In the genomic region with DNA sequence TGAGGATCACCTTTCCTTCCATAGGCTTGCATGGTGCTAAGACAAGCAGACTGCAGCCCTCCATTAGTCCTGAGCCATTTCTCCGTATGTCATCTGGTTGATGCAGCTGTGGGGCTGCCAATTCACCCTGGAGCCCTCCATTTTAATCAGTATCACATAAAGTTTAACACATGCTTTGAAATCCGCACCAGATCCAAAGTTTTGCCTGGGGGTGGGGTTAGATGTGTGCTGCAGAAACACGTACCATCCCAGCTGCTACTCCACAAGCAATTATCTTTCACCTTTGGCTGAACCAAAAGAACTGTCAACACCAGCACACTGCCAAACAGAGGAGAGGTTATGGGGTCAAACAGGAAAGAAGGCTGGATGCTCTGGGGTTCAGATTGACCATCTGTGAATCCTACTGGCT, we compare ENCODE assay signal across 9 mouse cellular contexts.
DNase-seq lines count a peak whose midpoint lies in the region; ATAC-seq lines count a peak whose summit lies in the region.
"Had no signal": no experiment of that assay in that cellular context is flagged by ENCODE, and none has a peak within 500 bp of the region (broad histone marks: within the 10 kb centered on the region; RNA-seq: fewer than 3 reads in every experiment).

No protein-coding gene starts in this region.

- no peak overlapping the region for H3K4me3 ChIP-seq in heart, embryonic 11.5 days (ENCODE audit: low read depth, low read length)
- H3K4me3 ChIP-seq in heart, embryonic 13.5 days, result no peak overlapping the region
- no peak overlapping the region for H3K4me3 ChIP-seq in lung, embryonic 15.5 days
- H3K4me3 ChIP-seq in midbrain, embryonic 11.5 days (ENCODE audit: low read depth, low read length), result no peak overlapping the region

- no peak overlapping the region for H3K27ac ChIP-seq in heart, embryonic 11.5 days (ENCODE audit: low read depth, low read length)
- peak overlapping the region; percentile 71 for H3K27ac ChIP-seq in heart, embryonic 13.5 days (replicated peaks)
- no peak overlapping the region for H3K27ac ChIP-seq in lung, embryonic 15.5 days
- H3K27ac ChIP-seq in midbrain, embryonic 11.5 days (ENCODE audit: low read depth, low read length), result no peak overlapping the region

- peaks cover 7% of the 10 kb centered on the region for H3K4me1 ChIP-seq in heart, embryonic 11.5 days (ENCODE audit: control insufficient read depth, insufficient read depth, low read length)
- H3K4me1 ChIP-seq in heart, embryonic 13.5 days, result peaks cover 21% of the 10 kb centered on the region
- H3K4me1 ChIP-seq in lung, embryonic 15.5 days, result peaks cover 7% of the 10 kb centered on the region; the same call in 1 of the 2 replicates
- no peaks in the 10 kb centered on the region for H3K4me1 ChIP-seq in midbrain, embryonic 11.5 days (ENCODE audit: control insufficient read depth, insufficient read depth, low read length)

- H3K36me3 ChIP-seq in heart, embryonic 11.5 days (ENCODE audit: control insufficient read depth, insufficient read depth, low read length), result no peaks in the 10 kb centered on the region
- H3K36me3 ChIP-seq in heart, embryonic 13.5 days, result no peaks in the 10 kb centered on the region
- no peaks in the 10 kb centered on the region for H3K36me3 ChIP-seq in lung, embryonic 15.5 days
- H3K36me3 ChIP-seq in midbrain, embryonic 11.5 days (ENCODE audit: control insufficient read depth, insufficient read depth, low read length), result no peaks in the 10 kb centered on the region

- ATAC-seq in heart, embryonic 11.5 days (replicated peaks; ENCODE audit: insufficient number of reproducible peaks, low FRiP score, low TSS enrichment), result no peak; the same call in 1 of the 2 replicates
- 0 out of 2 replicates have a peak, but pooled peaks have one; percentile 25 for ATAC-seq in heart, embryonic 13.5 days (ENCODE audit: extremely low read depth, insufficient number of reproducible peaks, low FRiP score, low TSS enrichment)
- peak; percentile 83 for ATAC-seq in lung, embryonic 15.5 days (ENCODE audit: borderline replicate concordance, extremely low read depth, low FRiP score, low TSS enrichment)
- ATAC-seq in CD4-positive, CD25-positive, alpha-beta regulatory T cell, adult 4 months, result no peak
- no peak for ATAC-seq in midbrain, embryonic 11.5 days (ENCODE audit: low FRiP score)
- ATAC-seq in erythroblast, adult 5-6 weeks (replicated peaks; ENCODE audit: low FRiP score, poor library complexity, severe bottlenecking), result no peak

- H3K9me3 ChIP-seq in heart, embryonic 11.5 days (replicated peaks; ENCODE audit: control insufficient read depth, low read length), result no peaks in the 10 kb centered on the region
- no peaks in the 10 kb centered on the region for H3K9me3 ChIP-seq in heart, embryonic 13.5 days
- H3K9me3 ChIP-seq in lung, embryonic 15.5 days, result no peaks in the 10 kb centered on the region
- no peaks in the 10 kb centered on the region for H3K9me3 ChIP-seq in midbrain, embryonic 11.5 days (ENCODE audit: control insufficient read depth, low read length)

- DNase-seq in heart, adult 11 months, result peak; percentile 94
- DNase-seq in embryo, embryonic 10 days (ENCODE audit: low spot score), result peak; percentile 67
- no peak for DNase-seq in midbrain, embryonic 11.5 days (ENCODE audit: low spot score, missing footprints)
- DNase-seq: right cerebral cortex, postnatal 25 days had no signal

- H3K27me3 ChIP-seq in heart, embryonic 11.5 days (ENCODE audit: control insufficient read depth, insufficient read depth, low read length), result no peaks in the 10 kb centered on the region
- no peaks in the 10 kb centered on the region for H3K27me3 ChIP-seq in heart, embryonic 13.5 days (replicated peaks)
- no peaks in the 10 kb centered on the region for H3K27me3 ChIP-seq in lung, embryonic 15.5 days
- no peaks in the 10 kb centered on the region for H3K27me3 ChIP-seq in midbrain, embryonic 11.5 days (ENCODE audit: control insufficient read depth, insufficient read depth, low read length)

- 17% methylated on average over 3 of the region's 3 CpGs for WGBS in heart, embryonic 11.5 days (ENCODE audit: insufficient replicate concordance)
- 17% methylated on average over 3 of the region's 3 CpGs for WGBS in heart, embryonic 13.5 days
- 33% methylated on average over 3 of the region's 3 CpGs for WGBS in lung, embryonic 15.5 days
- WGBS in midbrain, embryonic 11.5 days, result 64% methylated on average over 3 of the region's 3 CpGs

- H3K9ac ChIP-seq in heart, embryonic 11.5 days (ENCODE audit: low read depth, low read length), result no peak overlapping the region
- no peak overlapping the region for H3K9ac ChIP-seq in heart, embryonic 13.5 days
- no peak overlapping the region for H3K9ac ChIP-seq in lung, embryonic 15.5 days
- no peak overlapping the region for H3K9ac ChIP-seq in midbrain, embryonic 11.5 days (ENCODE audit: low read length)

- H3K4me2 ChIP-seq in heart, embryonic 11.5 days, result no peak overlapping the region
- H3K4me2 ChIP-seq in heart, embryonic 13.5 days, result peak overlapping the region; percentile 29
- no peak overlapping the region for H3K4me2 ChIP-seq in lung, embryonic 15.5 days
- no peak overlapping the region for H3K4me2 ChIP-seq in midbrain, embryonic 11.5 days

Comparison
In these comparisons a context has a peak if more than half of its experiments do, and no peak if none do; other contexts are left out.
1. ATAC-seq: peak in heart, embryonic 13.5 days (single experiment) and lung, embryonic 15.5 days (single experiment); none in heart, embryonic 11.5 days (single experiment), CD4-positive, CD25-positive, alpha-beta regulatory T cell, adult 4 months (single experiment), midbrain, embryonic 11.5 days (single experiment) and erythroblast, adult 5-6 weeks (single experiment).